Mouse (Mus musculus): ENCODE results near the gene Ensa.
"Not testable (repeated sequence)": the region's sequence is repeated elsewhere in the genome, so short reads cannot be mapped to it uniquely, and the experiment has no call there.

Gene Ensa

DNA sequence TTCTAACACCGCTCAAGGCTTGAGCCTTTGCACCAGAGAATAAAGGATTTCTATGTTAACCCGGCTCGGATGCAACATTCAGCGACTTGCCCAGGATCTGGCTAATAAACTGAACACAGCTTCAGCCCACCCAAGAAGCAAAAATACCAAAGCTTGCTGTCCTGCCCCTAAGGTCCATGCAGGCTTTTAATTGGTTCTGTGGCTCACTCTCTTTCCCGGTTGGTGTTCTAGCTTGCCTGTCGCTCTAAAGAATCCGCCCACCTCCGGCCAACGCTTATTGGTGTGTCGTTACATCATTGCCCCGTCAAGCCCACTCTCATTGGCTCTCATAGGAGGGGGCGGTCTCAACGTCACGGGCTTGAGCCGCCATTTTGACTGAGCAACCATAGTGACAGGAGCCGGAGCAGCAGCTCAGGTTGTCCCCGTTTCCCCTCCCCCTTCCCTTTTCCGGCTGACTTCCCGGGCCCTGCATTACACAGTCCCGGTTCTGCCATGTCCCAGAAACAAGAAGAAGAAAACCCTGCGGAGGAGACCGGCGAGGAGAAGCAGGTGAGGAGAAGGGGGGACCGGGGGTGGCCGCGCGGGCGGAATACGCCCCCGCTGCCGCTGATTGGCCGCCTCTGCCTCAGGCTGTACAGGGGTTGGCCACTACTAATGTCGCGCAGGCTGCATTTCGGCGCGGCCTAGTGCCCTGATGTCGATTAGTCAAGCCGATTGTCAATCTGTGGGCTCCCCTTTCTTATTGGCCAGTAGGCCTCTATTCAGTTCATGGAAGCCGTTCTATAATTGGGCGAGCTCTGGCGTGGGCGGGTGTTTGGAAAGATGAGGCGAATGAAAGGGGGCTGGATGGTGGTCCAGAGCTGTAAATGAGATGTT lies at the start of gene Ensa:
Gene Ensa, plus strand, starts transcription at position 366 of the 876 bp plus-strand sequence.
- DNase-seq = peak; percentile 97

DNA sequence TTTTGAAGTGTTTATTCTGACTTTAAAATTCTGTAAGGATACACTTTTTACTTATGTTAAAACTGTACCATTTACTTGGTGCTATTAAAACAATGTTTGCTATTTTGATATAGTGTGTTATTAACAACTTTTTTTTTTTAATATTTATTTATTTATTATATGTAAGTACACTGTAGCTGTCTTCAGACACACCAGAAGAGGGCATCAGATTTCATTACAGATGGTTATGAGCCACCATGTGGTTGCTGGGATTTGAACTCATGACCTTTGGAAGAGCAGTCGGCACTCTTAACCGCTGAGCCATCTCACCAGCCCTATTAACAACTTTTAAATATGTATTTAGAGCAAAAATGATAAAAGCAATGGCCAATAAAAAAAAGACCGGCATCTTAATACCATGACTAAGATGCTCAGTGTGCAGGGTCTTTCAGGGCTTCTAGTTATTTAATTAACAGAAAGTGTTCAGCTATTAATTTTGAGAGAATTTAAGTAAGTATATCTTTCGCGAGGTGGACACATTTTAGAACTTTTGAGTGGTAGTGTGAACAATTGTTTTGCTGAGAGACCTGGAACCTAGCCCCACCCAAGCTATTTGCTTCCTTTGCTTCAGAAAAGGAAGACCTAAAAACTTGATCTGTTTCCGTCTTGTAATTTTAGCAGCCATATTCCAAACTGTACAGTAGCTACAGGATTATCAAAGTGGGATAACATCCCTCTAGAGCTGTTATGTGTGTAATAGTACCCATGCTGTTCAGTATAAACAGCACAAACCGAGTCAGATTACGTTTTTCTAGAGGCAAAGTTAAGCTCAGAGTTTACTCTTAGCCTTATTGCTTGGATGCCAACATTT lies 36.8 kb upstream of the Ensa start:
- DNase-seq = peak; percentile 3

DNA sequence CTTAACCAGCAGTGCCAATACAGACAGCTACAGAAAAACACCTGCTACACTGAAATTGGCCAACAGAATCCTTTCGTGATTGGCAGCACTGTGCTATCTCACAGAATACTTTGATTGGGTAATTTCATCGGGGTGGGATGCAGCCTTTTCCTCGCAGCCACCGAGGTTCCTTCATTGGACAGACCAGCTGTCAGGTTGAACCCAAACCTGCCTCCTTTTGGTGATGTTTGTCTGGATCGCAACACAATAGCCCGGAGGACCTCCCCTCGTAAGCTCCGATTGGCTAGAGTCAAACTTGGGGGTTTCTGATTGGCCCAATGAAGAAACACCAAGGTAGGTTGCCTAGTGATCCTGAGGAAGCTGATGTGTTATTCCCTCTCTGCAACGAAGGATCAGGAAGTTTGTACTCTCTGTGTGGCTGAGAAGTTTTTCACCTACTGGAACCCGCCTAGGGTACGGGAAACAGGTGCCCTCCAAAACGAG lies 36.1 kb upstream of the Ensa start, which contains the start of gene Golph3l:
Gene Golph3l, plus strand, starts transcription at position 331 of the 483 bp plus-strand sequence.
- DNase-seq = peak; percentile 93

DNA sequence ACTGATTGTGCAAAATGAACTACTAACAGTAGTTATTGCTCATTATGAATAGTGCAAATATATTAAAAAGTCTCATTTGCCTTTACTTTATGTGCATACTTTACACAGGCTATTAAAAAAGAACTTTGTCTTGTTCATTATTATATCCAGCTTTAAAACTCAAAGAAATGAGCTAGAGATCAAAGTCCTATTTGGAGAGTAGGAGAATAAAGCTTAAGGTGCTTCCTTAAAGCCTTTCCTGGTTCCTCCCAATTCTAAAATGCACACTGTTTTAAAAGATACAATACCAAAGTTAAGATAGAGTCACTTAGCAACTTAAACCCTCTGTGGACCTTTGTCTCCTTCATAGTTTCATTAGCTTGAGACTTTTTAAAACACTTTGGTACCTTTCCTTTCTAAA lies 26.1 kb upstream of the Ensa start:
- no peak for DNase-seq

DNA sequence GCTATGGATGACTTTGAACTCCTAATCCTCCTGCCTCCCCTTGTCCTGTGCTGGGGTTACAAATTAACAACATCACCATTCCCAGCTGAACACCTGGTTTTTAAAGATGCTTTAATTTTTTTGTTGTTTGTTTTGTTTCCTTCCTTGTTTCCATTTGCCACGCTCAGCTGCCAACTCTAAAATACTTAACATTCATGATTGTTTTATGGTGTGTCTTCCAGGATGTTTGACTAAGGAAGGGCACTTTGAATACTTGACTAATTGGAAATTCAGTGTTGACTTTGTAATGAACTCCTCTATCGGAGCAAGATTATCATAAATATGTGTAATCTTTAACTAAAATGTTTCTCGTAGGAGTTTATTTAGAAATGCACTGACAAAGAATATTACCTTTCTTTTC lies 23.5 kb upstream of the Ensa start:
- no peak for DNase-seq

DNA sequence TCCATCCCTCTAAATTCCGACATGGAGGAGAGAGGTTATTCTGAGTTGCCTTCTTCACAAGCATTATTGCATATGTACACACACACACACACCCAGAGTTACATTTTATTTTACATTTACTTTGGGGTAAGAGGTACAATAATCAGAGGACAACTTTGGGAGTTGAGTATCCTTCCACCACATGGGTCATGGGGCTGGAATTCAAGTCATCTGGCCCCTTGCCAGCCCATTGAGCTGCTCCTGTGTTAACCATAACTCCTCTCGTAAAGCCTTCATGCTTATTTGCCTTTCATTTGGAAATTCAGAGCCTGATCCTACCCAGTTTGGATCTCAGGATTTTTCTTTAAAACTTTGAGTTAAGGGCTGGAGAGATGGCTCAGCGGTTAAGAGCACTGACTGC lies 18.7 kb upstream of the Ensa start:
- no peak for DNase-seq

DNA sequence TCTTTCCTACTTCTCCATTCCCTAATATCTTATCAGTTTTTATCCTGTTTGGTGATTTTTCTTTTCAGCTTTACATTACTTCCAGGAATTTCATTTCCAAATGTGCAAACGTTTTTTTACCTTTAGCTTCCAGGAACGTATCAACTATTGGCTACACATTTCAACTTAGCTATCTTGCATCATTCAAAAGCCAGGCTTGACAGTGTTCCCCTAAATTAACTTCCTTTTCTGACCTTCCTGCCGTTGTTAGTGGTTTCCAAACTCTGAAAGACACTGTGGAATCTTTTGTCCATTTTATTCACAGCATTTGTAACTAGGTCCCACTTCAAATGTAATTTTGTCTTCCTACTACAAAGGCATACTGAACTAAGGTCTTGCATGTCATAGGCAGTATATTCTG lies 15.6 kb upstream of the Ensa start:
- no peak for DNase-seq

DNA sequence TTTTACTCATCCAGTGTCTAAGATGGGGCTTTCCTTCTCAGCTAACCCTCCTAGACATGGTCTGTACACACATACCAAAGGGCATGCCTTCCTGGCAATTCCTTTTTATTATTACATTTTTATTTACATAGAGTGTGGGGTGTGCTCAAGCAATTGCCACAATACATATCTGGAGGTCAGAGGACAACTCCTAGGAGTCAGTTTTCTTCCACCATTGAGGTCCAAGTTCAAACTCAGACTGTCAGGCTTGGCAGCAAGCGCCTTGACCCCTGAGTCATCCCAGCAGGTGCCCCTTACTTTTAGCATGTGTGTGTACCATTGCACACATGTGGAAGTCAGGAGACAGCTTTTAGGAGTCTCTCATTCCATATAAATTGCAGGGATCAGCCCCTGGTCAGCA lies 10.8 kb upstream of the Ensa start:
- no peak for DNase-seq

DNA sequence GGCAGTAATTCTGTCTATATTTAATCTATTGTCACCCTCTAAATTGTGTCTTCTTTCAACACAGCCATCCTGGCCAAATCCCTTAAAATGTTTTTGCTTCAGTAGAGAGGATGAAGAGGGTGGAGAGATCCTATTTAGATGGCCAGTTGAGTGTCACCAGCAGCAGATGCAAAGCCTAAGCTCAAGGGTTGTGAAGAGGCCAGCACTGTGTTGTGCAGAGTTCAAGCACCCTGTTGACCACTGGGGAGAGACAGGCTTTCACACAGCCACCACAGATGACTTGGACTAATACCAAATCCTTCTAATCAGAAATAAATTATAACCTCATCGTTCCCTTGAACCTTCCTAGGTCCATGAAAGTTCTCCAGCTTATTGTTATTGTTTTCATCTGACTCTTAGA lies 6.3 kb upstream of the Ensa start:
- no peak for DNase-seq

DNA sequence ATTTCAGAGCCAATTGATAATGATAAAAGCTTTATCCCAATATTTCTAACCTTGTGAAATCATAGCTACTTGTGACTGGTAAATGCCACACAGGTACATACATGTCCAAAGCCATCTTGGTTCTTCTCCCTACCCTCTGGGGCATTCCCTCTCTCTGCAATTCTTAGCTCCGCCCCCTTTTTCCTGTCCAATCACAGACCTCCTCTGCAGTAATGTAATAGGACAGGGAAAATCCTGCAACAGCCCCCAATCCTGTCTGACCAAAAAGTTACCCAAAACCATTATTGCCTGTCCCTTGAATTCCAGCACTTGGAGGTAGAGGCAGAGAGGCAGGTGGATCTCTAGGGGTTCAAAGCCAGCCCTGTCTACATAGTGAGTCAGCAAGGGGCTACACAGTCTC lies 3.6 kb upstream of the Ensa start:
- DNase-seq = no peak

DNA sequence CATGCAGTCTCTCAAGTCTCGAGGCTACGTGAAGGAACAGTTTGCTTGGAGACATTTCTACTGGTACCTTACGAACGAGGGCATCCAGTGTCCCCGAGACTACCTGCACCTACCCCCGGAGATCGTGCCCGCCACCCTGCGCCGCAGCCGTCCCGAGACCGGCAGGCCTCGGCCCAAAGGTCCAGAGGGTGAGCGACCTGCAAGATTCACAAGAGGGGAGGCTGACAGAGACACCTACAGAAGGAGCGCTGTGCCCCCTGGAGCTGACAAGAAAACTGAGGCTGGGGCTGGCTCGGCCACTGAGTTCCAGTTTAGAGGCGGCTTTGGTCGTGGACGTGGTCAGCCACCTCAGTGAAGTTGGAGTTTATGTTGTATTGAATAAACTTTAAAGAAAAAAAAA lies 2.4 kb upstream of the Ensa start:
- not testable (repeated sequence) for DNase-seq

DNA sequence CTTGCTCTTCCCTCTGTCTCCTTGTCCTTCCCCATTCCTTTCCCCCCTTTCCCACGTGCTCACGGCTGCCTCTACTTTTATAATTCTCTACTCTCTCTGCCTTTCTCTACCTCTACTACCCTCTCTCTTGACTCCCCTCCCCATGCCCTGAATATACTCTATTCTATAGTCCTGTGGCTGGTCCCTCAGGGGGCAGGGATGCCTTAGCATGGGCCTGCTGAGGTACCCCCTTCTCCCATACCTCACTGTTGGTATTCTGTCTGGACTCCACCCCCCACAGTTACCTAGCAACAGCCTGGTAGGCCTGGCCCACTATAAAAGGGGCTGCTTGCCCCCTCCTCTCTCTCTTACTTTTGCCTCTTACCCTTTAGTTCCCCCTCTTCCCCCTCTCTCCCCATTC lies 1.2 kb upstream of the Ensa start:
- DNase-seq = no peak

DNA sequence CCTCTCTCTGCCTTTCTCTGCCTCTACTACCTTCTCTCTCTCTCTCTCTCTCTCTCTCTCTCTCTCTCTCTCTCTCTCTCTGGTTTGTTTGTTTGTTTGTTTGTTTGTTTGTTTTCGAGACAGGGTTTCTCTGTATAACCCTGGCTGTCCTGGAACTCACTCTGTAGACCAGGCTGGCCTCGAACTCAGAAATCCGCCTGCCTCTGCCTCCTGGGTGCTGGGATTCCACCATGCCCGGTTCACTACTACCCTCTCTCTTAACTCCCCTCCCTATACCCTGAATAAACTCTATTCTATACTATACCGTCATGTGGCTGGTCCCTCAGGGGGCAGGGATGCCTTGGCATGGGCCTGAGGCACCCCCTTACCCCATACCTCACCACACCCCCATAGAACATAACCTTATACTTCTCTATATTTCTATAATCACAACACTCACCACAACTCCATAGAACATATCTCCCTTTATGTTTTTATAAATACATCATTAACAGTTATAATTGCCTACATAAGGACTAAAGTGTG lies 740 bp upstream of the Ensa start:
- DNase-seq = not testable (repeated sequence)

DNA sequence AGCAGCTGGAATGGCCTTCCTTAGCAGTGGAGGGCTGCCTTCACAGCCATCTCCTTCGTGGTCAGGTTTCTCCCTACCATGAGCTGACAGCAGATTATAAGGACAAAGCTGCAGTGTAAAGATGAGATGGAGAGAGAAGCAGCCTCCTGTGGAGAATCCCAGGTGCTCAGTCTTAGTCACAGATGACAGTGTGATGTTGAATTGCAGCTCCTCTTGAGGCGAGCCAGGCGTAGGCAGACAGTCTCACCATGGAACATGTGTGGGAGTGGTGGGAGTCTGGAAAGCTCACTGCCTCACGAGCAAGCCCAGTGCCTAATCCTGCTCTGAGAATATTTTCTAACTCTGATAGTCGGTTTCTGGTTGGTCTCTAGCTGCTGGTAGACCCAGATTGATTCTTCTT lies 3.0 kb downstream of the Ensa start:
- DNase-seq = no peak

DNA sequence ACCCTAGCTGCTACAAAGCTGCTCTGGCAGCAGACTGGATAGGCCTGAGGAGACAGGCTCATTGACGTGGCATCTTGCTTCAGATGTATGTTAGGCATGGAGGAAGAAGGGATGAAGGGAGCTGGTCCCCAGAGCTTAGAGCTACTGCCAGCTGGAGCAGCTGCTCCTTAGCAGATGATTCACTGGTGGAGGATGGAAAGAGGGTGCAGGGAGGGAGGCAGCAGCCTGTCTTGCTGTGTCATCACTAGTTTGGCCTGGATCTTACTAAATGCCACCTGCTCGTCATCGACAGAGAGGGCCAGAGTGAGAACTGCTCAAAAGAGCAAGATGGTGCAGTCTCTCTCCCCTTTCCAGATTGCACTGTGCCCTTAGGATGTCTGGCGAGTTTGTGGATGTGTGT lies 5.0 kb downstream of the Ensa start:
- peak; percentile 34 for DNase-seq

DNA sequence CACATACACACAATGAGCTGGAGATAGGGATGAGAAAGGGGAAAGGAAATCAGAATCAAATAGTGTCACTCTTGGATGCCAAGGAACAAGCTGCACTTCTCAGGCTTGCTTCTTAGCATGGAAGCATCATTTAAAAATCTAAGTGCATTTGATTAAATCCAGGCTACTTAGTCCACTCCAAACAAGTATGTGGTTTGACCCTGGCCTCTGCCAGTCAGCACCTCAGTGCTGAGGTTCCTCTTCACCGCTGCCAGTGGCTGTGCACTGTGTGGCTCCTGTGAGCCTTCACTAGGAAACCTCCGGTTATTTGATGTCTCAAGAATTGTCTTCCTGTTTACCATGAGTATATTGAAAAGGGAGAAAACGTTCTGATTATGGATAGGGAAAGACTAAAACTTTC lies 6.1 kb downstream of the Ensa start:
- DNase-seq = no peak

DNA sequence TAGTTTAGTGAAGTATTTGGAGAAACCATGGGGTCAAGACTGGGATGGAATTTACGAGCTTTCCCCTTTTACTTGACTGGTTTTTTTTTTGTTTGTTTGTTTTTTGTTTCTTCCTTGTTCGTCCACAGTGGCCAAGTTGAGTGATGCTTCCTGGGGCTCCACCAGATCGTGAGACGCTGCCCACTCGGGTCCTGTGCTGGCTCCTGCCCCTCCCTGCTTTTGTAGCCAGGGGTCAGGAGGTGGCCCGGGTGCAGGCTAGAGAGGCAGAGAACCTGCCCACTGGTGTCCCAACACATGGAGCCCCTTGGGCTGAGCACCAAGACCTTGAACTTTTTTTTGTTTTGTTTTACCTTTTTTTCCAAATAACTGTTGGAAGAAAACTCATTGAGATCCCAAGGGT lies 6.5 kb downstream of the Ensa start:
- no peak for DNase-seq

DNA sequence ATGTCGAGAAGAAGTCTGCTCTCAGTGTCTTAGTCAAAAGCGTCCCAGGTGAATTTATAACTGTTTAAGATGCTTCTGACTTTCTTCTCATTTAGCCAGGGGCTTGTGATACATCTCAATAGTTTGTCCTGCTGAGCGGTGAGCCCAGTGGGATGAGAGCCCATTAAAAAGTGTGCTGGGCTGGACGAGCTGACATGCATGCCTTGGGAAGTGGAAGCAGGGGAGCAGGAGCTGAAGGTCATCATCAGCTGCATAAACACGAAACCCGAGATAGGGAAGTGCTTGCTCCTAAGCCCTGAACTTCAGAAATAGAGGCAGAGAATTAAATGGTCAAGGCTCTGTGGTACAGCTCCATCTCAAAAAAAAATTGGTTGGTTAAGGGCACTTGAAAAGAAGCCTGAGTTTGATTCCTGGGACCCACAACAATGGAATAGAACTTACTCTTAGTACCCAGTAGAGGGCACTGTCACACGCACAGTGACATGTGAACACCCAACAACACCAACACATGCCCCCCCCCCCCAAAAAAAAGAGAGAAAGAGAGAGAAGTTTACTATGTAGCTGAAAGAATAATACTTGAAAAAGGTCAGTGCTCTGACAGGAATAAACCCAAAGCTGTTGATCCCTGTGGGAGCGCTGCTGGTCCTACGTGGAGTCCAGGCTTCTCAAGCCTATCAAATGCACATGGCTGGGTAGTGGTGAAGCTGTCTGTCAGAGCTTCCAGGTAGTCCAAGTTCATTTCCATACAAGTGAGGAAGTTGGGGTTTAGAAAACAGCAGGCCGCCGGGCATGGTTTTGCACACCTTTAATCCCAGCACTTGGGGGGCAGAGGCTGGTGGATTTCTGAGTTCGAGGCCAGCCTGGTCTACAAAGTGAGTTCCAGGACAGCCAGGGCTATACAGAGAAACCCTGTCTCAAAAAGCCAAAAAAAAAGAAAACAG lies 8.1 kb downstream of the Ensa start:
- no peak for DNase-seq

DNA sequence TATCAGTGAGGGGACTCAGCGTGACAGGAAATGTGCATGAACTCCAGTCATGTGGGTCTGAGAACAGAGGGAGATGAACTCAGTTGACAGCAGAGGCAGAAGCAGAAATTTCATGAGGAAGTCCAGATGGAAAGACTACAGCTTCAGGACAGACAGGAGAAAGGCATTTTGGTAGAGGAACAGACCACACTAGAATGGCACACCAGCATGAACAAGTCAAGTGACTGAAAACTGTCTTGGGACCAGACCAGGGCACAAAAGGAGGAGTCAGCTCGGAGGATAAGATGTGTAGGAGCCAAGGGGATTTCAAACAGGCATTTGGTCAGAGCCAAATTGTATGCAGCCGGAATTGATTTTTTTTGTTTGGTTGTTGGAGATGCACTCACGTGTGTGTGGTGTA lies 10.8 kb downstream of the Ensa start:
- DNase-seq = no peak

DNA sequence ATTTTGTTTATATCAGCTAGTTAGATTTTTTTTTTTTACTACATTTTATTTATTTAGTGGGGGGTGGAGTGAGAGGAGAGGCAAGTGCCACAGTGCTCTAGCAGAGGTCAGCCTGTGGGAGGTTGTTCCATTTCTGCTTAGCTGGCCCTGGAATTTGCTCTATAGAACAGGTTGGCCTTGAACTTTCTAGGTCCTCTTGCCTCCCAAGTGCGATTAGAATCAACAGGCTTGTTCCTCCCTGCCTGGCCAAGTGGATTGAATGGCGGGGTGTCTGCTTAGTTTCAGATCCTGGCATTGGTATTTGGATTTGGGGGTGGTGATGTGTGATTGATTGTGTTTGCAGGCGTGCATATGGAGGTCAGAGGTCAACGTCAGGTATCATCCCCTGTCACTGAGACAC lies 11.3 kb downstream of the Ensa start:
- no peak for DNase-seq

DNA sequence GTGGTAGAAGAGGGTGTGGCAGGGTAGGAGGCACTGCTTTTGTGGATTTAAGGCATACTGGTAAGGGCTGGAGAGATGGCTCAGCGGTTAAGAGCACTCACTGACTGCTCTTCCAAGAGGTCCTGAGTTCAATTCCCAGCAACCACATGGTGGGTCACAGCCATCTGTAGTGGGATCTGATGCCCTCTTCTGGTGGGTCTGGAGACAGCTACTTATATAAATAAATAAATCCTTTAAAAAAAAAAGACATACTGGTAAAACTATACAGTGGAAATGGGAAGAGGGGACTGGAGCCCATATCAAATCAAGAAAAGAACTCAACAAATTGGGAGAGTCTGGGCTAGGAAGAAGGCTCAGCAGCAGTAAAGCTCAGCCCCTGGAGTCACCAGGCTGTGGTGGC lies 14.9 kb downstream of the Ensa start:
- DNase-seq = no peak

DNA sequence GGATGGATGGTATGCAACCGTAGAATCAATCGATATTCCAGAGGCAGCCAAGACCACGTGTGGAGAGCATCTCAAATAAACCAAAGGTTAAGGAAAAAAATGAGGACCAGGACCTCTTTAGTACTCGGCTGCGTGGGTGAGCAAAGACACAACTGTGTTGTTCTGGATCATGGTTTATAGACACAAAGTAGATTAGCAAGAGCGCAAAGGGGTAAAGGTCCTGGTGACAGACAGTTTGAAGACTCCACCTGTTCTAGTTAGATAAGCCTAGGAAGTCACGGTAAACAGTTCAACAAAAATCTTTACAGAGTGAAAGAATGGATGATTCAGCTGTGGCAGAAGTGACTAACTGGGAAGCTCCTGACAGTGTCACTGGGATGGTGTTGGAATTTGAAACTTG lies 18.3 kb downstream of the Ensa start:
- DNase-seq = no peak

Measured in cerebellum, adult 11 months (tissue).